Mouse (Mus musculus) embryonic facial prominence, embryonic 12.5 days (tissue): ENCODE results near the gene Poll. TPM values are rescaled to one million over a fixed set of nuclear protein-coding genes. Genes with fewer than 3 reads are reported as not detected.

ENCODE experiments used
- ATAC-seq: fragments of 200-750 bp; cut with Nextera tagmentation; 2 replicates; pipeline ENCODE4 v1.8.0; 2017; ENCODE audit not compliant: insufficient number of reproducible peaks, insufficient read depth, low FRiP score, low TSS enrichment
- H3K27ac ChIP-seq: fragments of 300-500 bp; sonication (generic); 2 replicates; pipeline ENCODE4 v1.5.1; 2016; ENCODE audit warnings: mild to moderate bottlenecking
- H3K27me3 ChIP-seq: fragments of 300-500 bp; sonication (generic); 2 replicates; pipeline ENCODE4 v1.6.1; 2016; ENCODE audit warnings: mild to moderate bottlenecking, moderate library complexity
- H3K36me3 ChIP-seq: fragments of 300-500 bp; sonication (generic); 2 replicates; pipeline ENCODE4 v1.6.1; 2016; ENCODE audit warnings: mild to moderate bottlenecking
- H3K4me1 ChIP-seq: fragments of 300-500 bp; sonication (generic); 2 replicates; pipeline ENCODE4 v1.6.1; 2016
- H3K4me2 ChIP-seq: fragments of 300-500 bp; sonication (generic); replicated peaks from 2 replicates; pipeline ENCODE4 v1.6.1; 2016; ENCODE audit warnings: mild to moderate bottlenecking, moderate library complexity
- H3K4me3 ChIP-seq: fragments of 300-500 bp; sonication (generic); 2 replicates; pipeline ENCODE4 v1.5.1; 2016; ENCODE audit warnings: mild to moderate bottlenecking
- H3K9ac ChIP-seq: fragments of 300-500 bp; sonication (generic); 2 replicates; pipeline ENCODE4 v1.6.1; 2016; ENCODE audit warnings: mild to moderate bottlenecking, moderate library complexity
- H3K9me3 ChIP-seq: fragments of 300-500 bp; sonication (generic); 2 replicates; pipeline ENCODE4 v1.6.1; 2016; ENCODE audit warnings: mild to moderate bottlenecking, moderate library complexity
- WGBS: fragments of 180-500 bp; shearing (Covaris S2); methylation state at CpG from one replicate; pipeline ENCODE4 v1.1.7; 2016; 5-methylcytosine and 5-hydroxymethylcytosine counted together
- polyA plus RNA-seq: library from polyadenylated mRNA; unstranded; fragments of >200 nt; fragmentation: Nextera tagmentation; extraction: Ambion mirVana; gene quantifications from 2 replicates; pipeline ENCODE4 v1.2.1, GENCODE M21; 2016

Poll gene
- polyA plus RNA-seq, 1 experiment from 2014 or later, result 17.6 TPM

GRCm38 (mm10) chr19:45577141-45577750 lies 16.9 kb upstream of the Poll start:
- no peak overlapping the region for H3K4me2 ChIP-seq
- peaks cover 23% of the 10 kb centered on the region for H3K36me3 ChIP-seq
- no peaks in the 10 kb centered on the region for H3K27me3 ChIP-seq
- H3K27ac ChIP-seq, result no peak overlapping the region
- no peaks in the 10 kb centered on the region for H3K9me3 ChIP-seq
- 81% methylated on average over 14 of the region's 14 CpGs for WGBS
- no peak overlapping the region for H3K4me3 ChIP-seq
- H3K4me1 ChIP-seq, result peaks cover 43% of the 10 kb centered on the region
- no peak for ATAC-seq
- H3K9ac ChIP-seq, result no peak overlapping the region

DNA sequence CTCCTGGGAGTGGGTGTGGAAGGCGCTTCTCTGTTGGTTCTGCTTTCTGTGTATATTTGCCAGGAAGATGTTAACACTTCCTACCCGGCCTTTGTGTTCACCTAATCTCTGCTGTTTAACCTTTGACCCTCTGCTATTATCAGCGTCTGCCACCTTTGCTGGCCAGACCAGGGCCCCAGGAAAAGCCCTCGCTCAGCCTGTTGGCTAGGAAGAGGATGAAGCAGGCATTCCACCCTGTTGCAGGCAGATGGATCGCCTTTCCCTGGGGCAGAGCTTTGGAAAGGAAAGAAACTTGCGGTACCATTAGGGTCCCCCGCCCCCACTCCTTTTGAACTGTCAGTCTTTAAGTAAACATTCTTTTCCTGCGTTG lies 15.3 kb upstream of the Poll start:
- Histone ChIP-seq H3K4me2 (no peak overlapping the region; the same call in 1 of the 2 replicates), H3K9me3 (no peaks in the 10 kb centered on the region), H3K9ac (no peak overlapping the region), H3K36me3 (peaks cover 23% of the 10 kb centered on the region), H3K27me3 (no peaks in the 10 kb centered on the region), H3K4me1 (peaks cover 34% of the 10 kb centered on the region), H3K4me3 (no peak overlapping the region), H3K27ac (0 out of 2 replicates have a peak overlapping the region, but pooled peaks have one; percentile 55)
- no peak for ATAC-seq
- WGBS, result 9% methylated on average over 8 of the region's 8 CpGs

- Histone ChIP-seq H3K9me3 (no peaks in the 10 kb centered on the region), H3K36me3 (peaks cover 23% of the 10 kb centered on the region), H3K27me3 (no peaks in the 10 kb centered on the region), H3K9ac (no peak overlapping the region), H3K4me3 (no peak overlapping the region), H3K4me1 (peaks cover 34% of the 10 kb centered on the region), H3K27ac (peak overlapping the region; percentile 55), H3K4me2 (no peak overlapping the region; the same call in 1 of the 2 replicates)
- WGBS, result 38% methylated on average over 19 of the region's 19 CpGs
- no peak for ATAC-seq
Observed at GRCm38 (mm10) chr19:45574941-45575631, 14.8 kb upstream of the Poll start.

DNA sequence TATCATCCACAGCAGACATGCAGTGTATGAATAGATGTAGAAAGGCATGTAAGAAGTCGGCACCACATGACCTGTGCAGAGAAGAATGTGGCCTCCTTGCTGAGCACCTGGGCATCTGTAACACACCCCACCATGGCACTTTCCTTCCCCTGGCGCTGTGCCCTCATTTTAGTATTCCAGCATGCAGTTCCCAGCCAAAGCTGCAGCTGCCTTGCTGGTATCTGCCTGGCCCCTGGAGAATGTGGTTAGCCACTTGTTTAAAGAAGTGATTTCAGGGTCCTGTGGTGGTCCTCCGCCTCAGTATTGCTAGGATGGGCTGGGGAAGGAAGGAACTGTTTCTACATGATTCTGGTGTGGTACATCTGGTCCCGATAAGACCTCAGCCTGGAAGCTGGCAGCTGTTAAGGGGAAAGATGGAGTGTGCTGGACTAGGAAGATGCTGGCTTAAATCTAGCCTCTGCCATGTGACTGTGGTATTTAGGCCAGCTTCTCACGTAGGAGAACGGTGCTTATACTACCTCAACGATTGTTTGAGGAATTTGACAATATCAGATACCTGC lies 14.1 kb upstream of the Poll start:
- H3K4me3 ChIP-seq, result no peak overlapping the region
- no peak for ATAC-seq
- peak overlapping the region; percentile 55; the same call in 1 of the 2 replicates for H3K27ac ChIP-seq
- no peaks in the 10 kb centered on the region for H3K27me3 ChIP-seq
- H3K9ac ChIP-seq, result no peak overlapping the region
- 57% methylated on average over 7 of the region's 7 CpGs for WGBS
- peaks cover 39% of the 10 kb centered on the region for H3K4me1 ChIP-seq
- H3K4me2 ChIP-seq, result no peak overlapping the region
- H3K36me3 ChIP-seq, result peaks cover 23% of the 10 kb centered on the region
- H3K9me3 ChIP-seq, result no peaks in the 10 kb centered on the region

DNA sequence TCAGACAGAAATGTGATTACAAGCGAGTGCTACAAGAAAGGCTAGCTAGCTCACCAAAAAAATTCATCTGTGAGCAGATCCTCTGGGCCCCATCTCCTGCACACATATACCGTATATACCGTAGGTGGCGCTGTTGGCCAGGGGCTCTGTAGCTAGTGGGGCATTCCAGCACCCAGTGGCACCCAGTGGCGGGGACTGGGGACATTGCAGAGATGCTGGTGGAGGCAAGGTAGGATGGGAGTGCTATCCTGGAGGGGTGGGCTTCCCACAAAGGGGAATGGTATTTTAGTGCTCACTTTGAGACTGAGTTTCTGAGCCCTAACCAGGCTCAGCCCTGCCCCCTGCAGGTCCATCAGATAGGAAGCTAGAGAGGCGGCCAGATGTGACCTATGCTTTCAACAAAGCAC lies 13.5 kb upstream of the Poll start:
- H3K9ac ChIP-seq, result no peak overlapping the region
- no peak overlapping the region for H3K4me3 ChIP-seq
- H3K4me1 ChIP-seq, result peaks cover 41% of the 10 kb centered on the region
- ATAC-seq, result no peak
- H3K27me3 ChIP-seq, result no peaks in the 10 kb centered on the region
- no peak overlapping the region for H3K27ac ChIP-seq
- H3K4me2 ChIP-seq, result no peak overlapping the region
- 18% methylated on average over 6 of the region's 6 CpGs for WGBS
- no peaks in the 10 kb centered on the region for H3K9me3 ChIP-seq
- H3K36me3 ChIP-seq, result peaks cover 20% of the 10 kb centered on the region

DNA sequence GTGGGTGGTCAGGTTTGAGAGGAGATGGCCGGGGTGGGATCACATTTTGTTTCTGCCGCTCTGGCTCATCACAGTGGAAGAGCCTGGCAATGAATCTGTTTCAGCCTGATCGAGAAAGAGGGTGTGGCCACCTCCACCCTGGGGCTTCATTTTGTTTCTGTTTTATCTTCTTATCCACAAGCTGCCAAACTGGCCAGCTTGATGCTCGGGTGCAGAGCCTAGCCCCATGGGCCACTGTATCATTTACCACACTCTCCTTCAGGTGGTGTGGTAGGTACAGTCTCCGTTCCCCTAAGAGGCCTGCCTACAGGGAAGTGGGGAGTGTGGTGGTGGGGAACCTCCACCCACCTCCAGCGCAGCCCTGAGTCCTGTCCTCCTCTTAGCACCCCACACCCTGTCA lies 12.7 kb upstream of the Poll start:
- Histone ChIP-seq H3K4me3 (no peak overlapping the region), H3K4me2 (no peak overlapping the region), H3K9me3 (no peaks in the 10 kb centered on the region), H3K4me1 (peaks cover 44% of the 10 kb centered on the region), H3K9ac (peak overlapping the region; percentile 8; the same call in 1 of the 2 replicates), H3K27ac (no peak overlapping the region), H3K36me3 (peaks cover 12% of the 10 kb centered on the region), H3K27me3 (no peaks in the 10 kb centered on the region)
- WGBS, result 72% methylated on average over 6 of the region's 6 CpGs
- ATAC-seq, result no peak

DNA sequence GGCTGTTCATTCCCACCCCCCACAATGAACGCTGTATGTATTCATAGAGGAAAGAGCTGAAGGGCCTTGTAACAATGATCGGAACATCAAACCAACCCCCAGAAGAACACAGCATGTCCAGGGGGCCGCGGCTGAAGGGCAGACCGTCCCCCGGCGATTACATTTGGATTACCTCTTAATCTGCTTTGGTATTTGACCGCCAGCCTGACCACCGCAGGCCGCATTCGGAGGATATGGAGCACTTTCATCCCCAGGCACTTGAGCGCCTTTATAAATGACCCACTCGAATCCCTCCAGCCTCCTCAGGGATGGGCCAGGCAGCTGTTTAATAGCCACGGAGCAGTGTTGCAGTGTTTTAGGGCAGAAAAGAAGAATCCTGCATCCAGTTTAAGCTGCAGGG lies 7.0 kb upstream of the Poll start:
- Histone ChIP-seq H3K9me3 (no peaks in the 10 kb centered on the region), H3K27me3 (no peaks in the 10 kb centered on the region; the same call in 1 of the 2 replicates), H3K4me3 (no peak overlapping the region), H3K36me3 (no peaks in the 10 kb centered on the region), H3K9ac (0 out of 2 replicates have a peak overlapping the region, but pooled peaks have one; percentile 27), H3K27ac (peak overlapping the region; percentile 18; the same call in 1 of the 2 replicates), H3K4me1 (peaks cover 41% of the 10 kb centered on the region), H3K4me2 (no peak overlapping the region)
- WGBS, result 27% methylated on average over 14 of the region's 14 CpGs
- no peak for ATAC-seq

- H3K27me3 ChIP-seq, result no peaks in the 10 kb centered on the region; the same call in 1 of the 2 replicates
- H3K36me3 ChIP-seq, result no peaks in the 10 kb centered on the region
- 62% methylated on average over 15 of the region's 15 CpGs for WGBS
- no peak overlapping the region for H3K9ac ChIP-seq
- no peaks in the 10 kb centered on the region for H3K9me3 ChIP-seq
- H3K4me1 ChIP-seq, result peaks cover 43% of the 10 kb centered on the region
- no peak for ATAC-seq
- no peak overlapping the region for H3K4me2 ChIP-seq
- H3K4me3 ChIP-seq, result no peak overlapping the region
- H3K27ac ChIP-seq, result no peak overlapping the region
Observed at GRCm38 (mm10) chr19:45565925-45566715, 5.8 kb upstream of the Poll start.

DNA sequence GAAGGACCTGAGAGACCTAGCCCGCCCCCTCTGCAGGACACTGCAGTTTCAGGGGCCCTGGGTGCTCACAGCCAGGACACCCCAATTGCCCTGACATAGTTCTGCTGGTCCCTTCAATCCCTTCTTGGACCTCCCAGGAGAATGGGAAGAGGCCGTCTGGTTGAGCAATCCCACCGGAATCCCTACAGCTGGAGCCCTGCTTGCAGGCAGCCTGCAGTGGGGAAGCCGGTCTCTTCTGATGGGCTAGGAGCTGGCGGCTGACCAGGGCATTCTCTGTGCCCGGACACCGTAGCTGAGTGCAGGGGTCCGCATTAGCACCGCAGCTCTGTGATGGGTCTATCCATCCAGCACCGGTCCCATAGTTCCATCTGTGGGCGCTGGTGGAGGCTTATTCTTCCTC lies 6.2 kb downstream of the Poll start:
- no peak overlapping the region for H3K9ac ChIP-seq
- H3K4me2 ChIP-seq, result no peak overlapping the region
- peaks cover 52% of the 10 kb centered on the region for H3K36me3 ChIP-seq
- WGBS, result 92% methylated on average over 11 of the region's 11 CpGs
- H3K9me3 ChIP-seq, result no peaks in the 10 kb centered on the region
- H3K27ac ChIP-seq, result no peak overlapping the region
- no peak overlapping the region for H3K4me3 ChIP-seq
- no peak for ATAC-seq
- 0 out of 2 replicates have a peak, but pooled peaks cover 3% of the 10 kb centered on the region for H3K27me3 ChIP-seq
- no peaks in the 10 kb centered on the region for H3K4me1 ChIP-seq

- Histone ChIP-seq H3K4me1 (0 out of 2 replicates have a peak, but pooled peaks cover 4% of the 10 kb centered on the region), H3K4me3 (no peak overlapping the region), H3K27me3 (0 out of 2 replicates have a peak, but pooled peaks cover 3% of the 10 kb centered on the region), H3K9me3 (no peaks in the 10 kb centered on the region), H3K9ac (no peak overlapping the region), H3K4me2 (no peak overlapping the region), H3K36me3 (peaks cover 44% of the 10 kb centered on the region), H3K27ac (0 out of 2 replicates have a peak overlapping the region, but pooled peaks have one; percentile 23)
- 59% methylated on average over 6 of the region's 6 CpGs for WGBS
- ATAC-seq, result no peak
Observed at GRCm38 (mm10) chr19:45552187-45552586, 8.1 kb downstream of the Poll start.

- 72% methylated on average over 4 of the region's 4 CpGs for WGBS
- Histone ChIP-seq H3K27me3 (peaks cover 17% of the 10 kb centered on the region; the same call in 1 of the 2 replicates), H3K9ac (no peak overlapping the region), H3K36me3 (peaks cover 27% of the 10 kb centered on the region), H3K4me2 (no peak overlapping the region), H3K4me3 (no peak overlapping the region), H3K27ac (no peak overlapping the region), H3K9me3 (no peaks in the 10 kb centered on the region), H3K4me1 (0 out of 2 replicates have a peak, but pooled peaks cover 4% of the 10 kb centered on the region)
- no peak for ATAC-seq
Observed at GRCm38 (mm10) chr19:45549948-45550347, 10.4 kb downstream of the Poll start.
